Mouse (Mus musculus) splenic B cell, adult 2 months (primary cell): Measurements from ENCODE around the gene Gm27021.
A peak's percentile ranks its signal among the peaks of the same experiment; 100 is the strongest.

Experiments used
- DNase-seq: peaks from one replicate; pipeline ENCODE4 v3.0.0-alpha.2; 2011; ENCODE audit warnings: low read depth, low spot score
- H3K27me3 ChIP-seq: 2 replicates; pipeline ENCODE4 v1.6.1; 2012; ENCODE audit warnings: mild to moderate bottlenecking, low read length, moderate library complexity, mixed read lengths; ENCODE audit not compliant: control insufficient read depth, poor library complexity, insufficient read depth, severe bottlenecking
- H3K36me3 ChIP-seq: 2 replicates; pipeline ENCODE4 v1.6.1; 2012; ENCODE audit warnings: mild to moderate bottlenecking, low read length, moderate library complexity, mixed read lengths; ENCODE audit not compliant: control insufficient read depth, poor library complexity, insufficient read depth, severe bottlenecking

Gm27021 gene

GRCm38 (mm10) chr8:120563851-120564837, 103.7 kb downstream of the Gm27021 start:
- Histone ChIP-seq H3K27me3 (no peaks in the 10 kb centered on the region), H3K36me3 (peaks cover 19% of the 10 kb centered on the region)
- peak; percentile 62 for DNase-seq

GRCm38 (mm10) chr8:120563348-120563724, 104.5 kb downstream of the Gm27021 start:
- Histone ChIP-seq H3K27me3 (no peaks in the 10 kb centered on the region), H3K36me3 (peaks cover 19% of the 10 kb centered on the region)
- no peak for DNase-seq

GRCm38 (mm10) chr8:120562680-120563347, 105.1 kb downstream of the Gm27021 start:
- DNase-seq = no peak
- peaks cover 16% of the 10 kb centered on the region for H3K36me3 ChIP-seq
- H3K27me3 ChIP-seq = no peaks in the 10 kb centered on the region

- DNase-seq = peak; percentile 39
- H3K36me3 ChIP-seq = peaks cover 6% of the 10 kb centered on the region; the same call in 1 of the 2 replicates
- H3K27me3 ChIP-seq = no peaks in the 10 kb centered on the region
These were observed 106.1 kb downstream of the Gm27021 start for GRCm38 (mm10) chr8:120561539-120562435.

- DNase-seq = no peak
- Histone ChIP-seq H3K27me3 (no peaks in the 10 kb centered on the region), H3K36me3 (peaks cover 4% of the 10 kb centered on the region)
These were observed 107.3 kb downstream of the Gm27021 start for GRCm38 (mm10) chr8:120560535-120560934.

- DNase-seq = no peak
These were observed 108.2 kb downstream of the Gm27021 start for GRCm38 (mm10) chr8:120559654-120560053.

More at GRCm38 (mm10) chr8:120559654-120560053, 108.2 kb downstream of the Gm27021 start:
- Histone ChIP-seq H3K27me3 (no peaks in the 10 kb centered on the region), H3K36me3 (peaks cover 4% of the 10 kb centered on the region)
